Mouse (Mus musculus) CD4-positive, CD25-positive, alpha-beta regulatory T cell, adult 4 months (primary cell): Measurements from ENCODE around the gene Otulin. TPM values are rescaled to one million over a fixed set of nuclear protein-coding genes. Genes with fewer than 3 reads are reported as not detected.

ENCODE experiments used
- ATAC-seq: one replicate; pipeline ENCODE4 v1.8.0; 2017
- polyA plus RNA-seq, 2 experiments: library from polyadenylated mRNA; unstranded; fragments of 100-300 nt; shearing (Covaris generic); gene quantifications; one replicate each; pipeline ENCODE4 v1.2.1; 2017

Gene Otulin
- polyA plus RNA-seq, 2 experiments from 2014 or later: 10.7 to 10.8 TPM

GRCm38 (mm10) chr15:27613255-27613654 is 17.2 kb downstream of the Otulin start:
- no peak for ATAC-seq

- ATAC-seq: peak; percentile 92
These were observed 17.8 kb downstream of the Otulin start for GRCm38 (mm10) chr15:27612533-27613221.

GRCm38 (mm10) chr15:27609554-27609953 is 20.9 kb downstream of the Otulin start:
- ATAC-seq: no peak

GRCm38 (mm10) chr15:27605252-27605651 is 25.2 kb downstream of the Otulin start:
- ATAC-seq: peak; percentile 75

- no peak for ATAC-seq
These were observed 25.9 kb downstream of the Otulin start for GRCm38 (mm10) chr15:27604558-27604957.

- no peak for ATAC-seq
These were observed 30.0 kb downstream of the Otulin start for GRCm38 (mm10) chr15:27600524-27600923.

- ATAC-seq: no peak
These were observed 31.6 kb downstream of the Otulin start for GRCm38 (mm10) chr15:27598786-27599385.

- no peak for ATAC-seq
These were observed 33.0 kb downstream of the Otulin start for GRCm38 (mm10) chr15:27597516-27597915.

- peak; percentile 94 for ATAC-seq
These were observed 33.9 kb downstream of the Otulin start for GRCm38 (mm10) chr15:27596463-27597140.

- ATAC-seq: no peak
These were observed 34.9 kb downstream of the Otulin start for GRCm38 (mm10) chr15:27595560-27595959.

- no peak for ATAC-seq
These were observed 35.5 kb downstream of the Otulin start for GRCm38 (mm10) chr15:27594973-27595372.

GRCm38 (mm10) chr15:27593717-27594116 is 36.8 kb downstream of the Otulin start:
- ATAC-seq: no peak

GRCm38 (mm10) chr15:27592620-27593320 is 37.7 kb downstream of the Otulin start:
- no peak for ATAC-seq

GRCm38 (mm10) chr15:27590812-27591211 is 39.7 kb downstream of the Otulin start:
- no peak for ATAC-seq

GRCm38 (mm10) chr15:27588087-27588826 is 42.2 kb downstream of the Otulin start:
- ATAC-seq: peak; percentile 55

- no peak for ATAC-seq
These were observed 44.4 kb downstream of the Otulin start for GRCm38 (mm10) chr15:27586093-27586480.

- no peak for ATAC-seq
These were observed 44.9 kb downstream of the Otulin start for GRCm38 (mm10) chr15:27585466-27586092.

- ATAC-seq: no peak
These were observed 46.9 kb downstream of the Otulin start for GRCm38 (mm10) chr15:27583620-27584019.

GRCm38 (mm10) chr15:27583042-27583441 is 47.5 kb downstream of the Otulin start:
- no peak for ATAC-seq

GRCm38 (mm10) chr15:27582428-27582827 is 48.1 kb downstream of the Otulin start:
- ATAC-seq: no peak

- ATAC-seq: no peak
These were observed 48.9 kb downstream of the Otulin start for GRCm38 (mm10) chr15:27581640-27582039.

GRCm38 (mm10) chr15:27580771-27581170 is 49.7 kb downstream of the Otulin start:
- no peak for ATAC-seq
